Mouse (Mus musculus): ENCODE measurements around the gene Adamts18. TPM values are rescaled to one million over a fixed set of nuclear protein-coding genes. Genes with fewer than 3 reads are reported as not detected.
"Not testable (repeated sequence)": the region's sequence is repeated elsewhere in the genome, so short reads cannot be mapped to it uniquely, and the experiment has no call there.

The Adamts18 gene
- total RNA-seq, 4 experiments from 2014 or later, result 0.48 to 0.91 (median 0.73) TPM

- DNase-seq (ENCODE audit: low spot score in 2 of 2), result no peak
These were observed 3.7 kb downstream of the Adamts18 start for GRCm38 (mm10) chr8:113844801-113845301.

GRCm38 (mm10) chr8:113838211-113838610 is 10.3 kb downstream of the Adamts18 start:
- no peak for DNase-seq (ENCODE audit: low spot score in 2 of 2)

GRCm38 (mm10) chr8:113837570-113837915 is 11.0 kb downstream of the Adamts18 start:
- DNase-seq (ENCODE audit: low spot score in 2 of 2), result no peak

GRCm38 (mm10) chr8:113836892-113837569 is 11.5 kb downstream of the Adamts18 start:
- no peak for DNase-seq (ENCODE audit: low spot score in 2 of 2)

- DNase-seq (ENCODE audit: low spot score in 2 of 2), result no peak
These were observed 14.9 kb downstream of the Adamts18 start for GRCm38 (mm10) chr8:113833644-113834043.

- no peak for DNase-seq (ENCODE audit: low spot score in 2 of 2)
These were observed 21.3 kb downstream of the Adamts18 start for GRCm38 (mm10) chr8:113827270-113827669.

GRCm38 (mm10) chr8:113820983-113821587 is 27.5 kb downstream of the Adamts18 start:
- DNase-seq (ENCODE audit: low spot score in 2 of 2), result no peak

GRCm38 (mm10) chr8:113813966-113814365 is 34.6 kb downstream of the Adamts18 start:
- DNase-seq (ENCODE audit: low spot score in 2 of 2), result no peak

GRCm38 (mm10) chr8:113811521-113811920 is 37.0 kb downstream of the Adamts18 start:
- no peak for DNase-seq (ENCODE audit: low spot score in 2 of 2)

GRCm38 (mm10) chr8:113809929-113810328 is 38.6 kb downstream of the Adamts18 start:
- DNase-seq (ENCODE audit: low spot score in 2 of 2), result no peak

GRCm38 (mm10) chr8:113803830-113804611 is 44.5 kb downstream of the Adamts18 start:
- no peak for DNase-seq (ENCODE audit: low spot score in 2 of 2)

- no peak for DNase-seq (ENCODE audit: low spot score in 2 of 2)
These were observed 47.0 kb downstream of the Adamts18 start for GRCm38 (mm10) chr8:113801551-113801950.

GRCm38 (mm10) chr8:113800556-113800955 is 48.0 kb downstream of the Adamts18 start:
- DNase-seq (ENCODE audit: low spot score in 2 of 2), result not testable (repeated sequence)

GRCm38 (mm10) chr8:113799550-113799949 is 49.0 kb downstream of the Adamts18 start:
- no peak for DNase-seq (ENCODE audit: low spot score in 2 of 2)

- DNase-seq (ENCODE audit: low spot score in 2 of 2), result peak in 1 of 2 experiments; percentile 10
These were observed 56.7 kb downstream of the Adamts18 start for GRCm38 (mm10) chr8:113791856-113792255.

- no peak for DNase-seq (ENCODE audit: low spot score in 2 of 2)
These were observed 57.5 kb downstream of the Adamts18 start for GRCm38 (mm10) chr8:113791061-113791460.

GRCm38 (mm10) chr8:113783711-113784110 is 64.8 kb downstream of the Adamts18 start:
- no peak for DNase-seq (ENCODE audit: low spot score in 2 of 2)

GRCm38 (mm10) chr8:113781554-113781953 is 67.0 kb downstream of the Adamts18 start:
- no peak for DNase-seq (ENCODE audit: low spot score in 2 of 2)

GRCm38 (mm10) chr8:113775361-113775760 is 73.2 kb downstream of the Adamts18 start:
- no peak for DNase-seq (ENCODE audit: low spot score in 2 of 2)

- no peak for DNase-seq (ENCODE audit: low spot score in 2 of 2)
These were observed 79.6 kb downstream of the Adamts18 start for GRCm38 (mm10) chr8:113768861-113769410.

- DNase-seq (ENCODE audit: low spot score in 2 of 2), result no peak
These were observed 83.4 kb downstream of the Adamts18 start for GRCm38 (mm10) chr8:113765121-113765520.

All from layer of hippocampus, adult 8-10 months (tissue).